Mouse (Mus musculus) ES-Bruce4 (cell line): ENCODE results near the gene Vmn2r21.
"Not testable (repeated sequence)": the region's sequence is repeated elsewhere in the genome, so short reads cannot be mapped to it uniquely, and the experiment has no call there.

ENCODE experiments used
- CTCF ChIP-seq: IDR thresholded peaks from one replicate; pipeline ENCODE4 v1.8.1; 2011; ENCODE audit warnings: low read depth, low read length
- EP300 ChIP-seq: IDR thresholded peaks from 2 replicates; pipeline ENCODE4 v1.6.1; 2011; ENCODE audit warnings: low read depth, low read length; ENCODE audit not compliant: insufficient read depth

- TF ChIP-seq CTCF, EP300: not testable (repeated sequence)
Observed at GRCm38 (mm10) chr6:123533306-123533705, at the start of gene Vmn2r21.
